Mouse (Mus musculus): ENCODE data around the gene Zyx. TPM values are rescaled to one million over a fixed set of nuclear protein-coding genes. Genes with fewer than 3 reads are reported as not detected.

Gene Zyx
- polyA plus RNA-seq, 1 experiment from 2014 or later: 61.3 TPM

DNA sequence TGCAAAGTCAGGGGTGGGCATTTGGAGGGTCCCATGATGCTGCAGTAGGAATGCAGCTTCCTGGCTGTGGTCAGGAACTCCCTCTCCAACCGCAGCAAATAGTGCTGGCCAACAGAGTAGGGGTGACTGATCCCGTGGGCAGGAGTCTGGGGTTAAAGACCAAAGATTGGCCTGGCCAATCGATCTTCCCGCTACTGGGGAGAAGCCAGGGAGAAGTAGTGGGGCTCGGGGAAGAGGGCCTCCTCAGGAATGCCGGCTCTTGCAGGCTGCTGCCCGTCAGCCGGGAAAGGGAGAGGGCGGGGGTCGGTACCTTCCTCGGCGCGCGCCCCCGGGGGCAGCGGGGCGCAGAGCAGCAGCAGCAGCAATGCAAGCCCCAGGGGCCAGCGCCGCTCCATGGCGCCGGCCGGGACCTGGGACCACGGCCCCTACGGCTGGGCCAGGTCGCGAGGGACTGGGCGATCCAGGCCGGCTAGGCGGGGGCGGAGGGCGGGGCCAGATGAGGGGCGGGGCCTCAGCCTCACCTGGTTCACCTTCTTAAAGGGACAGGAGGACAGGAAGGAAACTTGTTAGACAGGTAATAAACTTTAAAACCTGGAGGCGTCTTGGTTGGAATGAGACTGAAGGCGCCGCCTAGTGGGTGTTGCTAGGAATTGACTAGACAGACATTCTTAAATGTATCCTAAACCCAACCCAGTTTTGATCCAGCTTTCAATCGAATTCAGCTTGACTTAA, 23.6 kb downstream of the Zyx start, which contains the start of gene Epha1:
TSS of gene Epha1 (minus strand) at position 453 of the 732 bp plus-strand sequence.
- no peaks in the 10 kb centered on the region for H3K36me3 ChIP-seq (replicated peaks; ENCODE audit: control insufficient read depth, insufficient read depth, low read depth, low read length)
- 0 out of 2 replicates have a peak, but pooled peaks cover 2% of the 10 kb centered on the region for H3K27me3 ChIP-seq (ENCODE audit: control insufficient read depth, insufficient read depth, low read length)
- H3K9ac ChIP-seq (replicated peaks; ENCODE audit: low read length): peak within 1 kb of the TSS; percentile 57
- under 1% methylated on average over 34 of the region's 36 CpGs for WGBS
- H3K4me3 ChIP-seq (ENCODE audit: low read depth, low read length): peak within 1 kb of the TSS; percentile 53
- no peak within 1 kb of the TSS for H3K27ac ChIP-seq (replicated peaks; ENCODE audit: low read depth, low read length)
- ATAC-seq (replicated peaks; ENCODE audit: insufficient number of reproducible peaks, low FRiP score, low TSS enrichment, low read depth) (peak; percentile 77), DNase-seq (ENCODE audit: low spot score) (peak; percentile 81)
- H3K9me3 ChIP-seq (replicated peaks; ENCODE audit: control insufficient read depth, low read length): no peaks in the 10 kb centered on the region
- no peaks in the 10 kb centered on the region for H3K4me1 ChIP-seq (ENCODE audit: control insufficient read depth, insufficient read depth, low read length)
- H3K4me2 ChIP-seq (ENCODE audit: low read depth, low read length): peak within 1 kb of the TSS; percentile 92

- Histone ChIP-seq H3K4me3 (ENCODE audit: low read depth, low read length) (peak overlapping the region; percentile 53), H3K4me1 (ENCODE audit: control insufficient read depth, insufficient read depth, low read length) (no peaks in the 10 kb centered on the region), H3K9ac (replicated peaks; ENCODE audit: low read length) (no peak overlapping the region), H3K36me3 (replicated peaks; ENCODE audit: control insufficient read depth, insufficient read depth, low read depth, low read length) (no peaks in the 10 kb centered on the region), H3K4me2 (ENCODE audit: low read depth, low read length) (peak overlapping the region; percentile 92), H3K27me3 (ENCODE audit: control insufficient read depth, insufficient read depth, low read length) (0 out of 2 replicates have a peak, but pooled peaks cover 2% of the 10 kb centered on the region), H3K27ac (replicated peaks; ENCODE audit: low read depth, low read length) (no peak overlapping the region), H3K9me3 (replicated peaks; ENCODE audit: control insufficient read depth, low read length) (no peaks in the 10 kb centered on the region)
- WGBS: 41% methylated on average over 7 of the region's 7 CpGs
- no peak for ATAC-seq (replicated peaks; ENCODE audit: insufficient number of reproducible peaks, low FRiP score, low TSS enrichment, low read depth)
- DNase-seq (ENCODE audit: low spot score): no peak
Measured at GRCm38 (mm10) chr6:42373669-42374430, 24.4 kb downstream of the Zyx start.

DNA sequence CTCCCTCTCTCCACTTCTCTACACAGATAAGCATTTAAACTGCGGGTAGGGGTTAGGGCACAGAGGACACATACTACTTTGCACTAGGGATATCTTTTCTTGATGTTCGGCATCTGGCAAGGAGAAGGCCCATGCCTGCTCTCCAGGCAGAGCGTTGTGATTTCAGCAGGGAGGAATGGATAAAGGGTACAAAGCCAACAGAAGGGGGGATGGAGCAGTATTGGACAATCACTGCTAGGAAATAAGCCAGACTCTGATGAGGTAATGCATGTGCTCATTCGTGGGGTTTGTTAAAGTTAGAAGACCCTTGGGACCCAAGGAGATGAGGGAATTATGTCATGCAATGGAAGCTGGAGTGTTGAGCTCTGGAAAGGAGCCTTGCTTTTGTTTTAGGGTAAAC, 25.3 kb downstream of the Zyx start:
- DNase-seq (ENCODE audit: low spot score): no peak
- Histone ChIP-seq H3K27me3 (ENCODE audit: control insufficient read depth, insufficient read depth, low read length) (0 out of 2 replicates have a peak, but pooled peaks cover 2% of the 10 kb centered on the region), H3K4me1 (ENCODE audit: control insufficient read depth, insufficient read depth, low read length) (no peaks in the 10 kb centered on the region), H3K27ac (replicated peaks; ENCODE audit: low read depth, low read length) (no peak overlapping the region), H3K36me3 (replicated peaks; ENCODE audit: control insufficient read depth, insufficient read depth, low read depth, low read length) (no peaks in the 10 kb centered on the region), H3K9me3 (replicated peaks; ENCODE audit: control insufficient read depth, low read length) (no peaks in the 10 kb centered on the region), H3K4me3 (ENCODE audit: low read depth, low read length) (no peak overlapping the region), H3K9ac (replicated peaks; ENCODE audit: low read length) (no peak overlapping the region), H3K4me2 (ENCODE audit: low read depth, low read length) (no peak overlapping the region)
- no peak for ATAC-seq (replicated peaks; ENCODE audit: insufficient number of reproducible peaks, low FRiP score, low TSS enrichment, low read depth)
- 78% methylated on average over 4 of the region's 4 CpGs for WGBS

- no peak for ATAC-seq (replicated peaks; ENCODE audit: insufficient number of reproducible peaks, low FRiP score, low TSS enrichment, low read depth)
- DNase-seq (ENCODE audit: low spot score): no peak
- 83% methylated on average over 2 of the region's 2 CpGs for WGBS
- Histone ChIP-seq H3K27me3 (ENCODE audit: control insufficient read depth, insufficient read depth, low read length) (0 out of 2 replicates have a peak, but pooled peaks cover 2% of the 10 kb centered on the region), H3K4me2 (ENCODE audit: low read depth, low read length) (no peak overlapping the region), H3K4me1 (ENCODE audit: control insufficient read depth, insufficient read depth, low read length) (no peaks in the 10 kb centered on the region), H3K9me3 (replicated peaks; ENCODE audit: control insufficient read depth, low read length) (no peaks in the 10 kb centered on the region), H3K27ac (replicated peaks; ENCODE audit: low read depth, low read length) (no peak overlapping the region), H3K36me3 (replicated peaks; ENCODE audit: control insufficient read depth, insufficient read depth, low read depth, low read length) (no peaks in the 10 kb centered on the region), H3K4me3 (ENCODE audit: low read depth, low read length) (no peak overlapping the region), H3K9ac (replicated peaks; ENCODE audit: low read length) (no peak overlapping the region)
Measured at GRCm38 (mm10) chr6:42375131-42375530, 25.7 kb downstream of the Zyx start.

- no peak for DNase-seq (ENCODE audit: low spot score)
- WGBS: 41% methylated on average over 4 of the region's 4 CpGs
- no peaks in the 10 kb centered on the region for H3K9me3 ChIP-seq (replicated peaks; ENCODE audit: control insufficient read depth, low read length)
- no peaks in the 10 kb centered on the region for H3K4me1 ChIP-seq (ENCODE audit: control insufficient read depth, insufficient read depth, low read length)
- no peaks in the 10 kb centered on the region for H3K36me3 ChIP-seq (replicated peaks; ENCODE audit: control insufficient read depth, insufficient read depth, low read depth, low read length)
- H3K27me3 ChIP-seq (ENCODE audit: control insufficient read depth, insufficient read depth, low read length): 0 out of 2 replicates have a peak, but pooled peaks cover 2% of the 10 kb centered on the region
- H3K4me2 ChIP-seq (ENCODE audit: low read depth, low read length): no peak overlapping the region
- H3K4me3 ChIP-seq (ENCODE audit: low read depth, low read length): no peak overlapping the region
- no peak overlapping the region for H3K9ac ChIP-seq (replicated peaks; ENCODE audit: low read length)
- H3K27ac ChIP-seq (replicated peaks; ENCODE audit: low read depth, low read length): no peak overlapping the region
- no peak for ATAC-seq (replicated peaks; ENCODE audit: insufficient number of reproducible peaks, low FRiP score, low TSS enrichment, low read depth)
Measured at GRCm38 (mm10) chr6:42376016-42376415, 26.6 kb downstream of the Zyx start.

- Histone ChIP-seq H3K9me3 (replicated peaks; ENCODE audit: control insufficient read depth, low read length) (no peaks in the 10 kb centered on the region), H3K4me2 (ENCODE audit: low read depth, low read length) (no peak overlapping the region), H3K27ac (replicated peaks; ENCODE audit: low read depth, low read length) (no peak overlapping the region), H3K27me3 (ENCODE audit: control insufficient read depth, insufficient read depth, low read length) (0 out of 2 replicates have a peak, but pooled peaks cover 2% of the 10 kb centered on the region), H3K9ac (replicated peaks; ENCODE audit: low read length) (no peak overlapping the region), H3K36me3 (replicated peaks; ENCODE audit: control insufficient read depth, insufficient read depth, low read depth, low read length) (no peaks in the 10 kb centered on the region), H3K4me3 (ENCODE audit: low read depth, low read length) (no peak overlapping the region), H3K4me1 (ENCODE audit: control insufficient read depth, insufficient read depth, low read length) (no peaks in the 10 kb centered on the region)
- ATAC-seq (replicated peaks; ENCODE audit: insufficient number of reproducible peaks, low FRiP score, low TSS enrichment, low read depth): no peak
- DNase-seq (ENCODE audit: low spot score): no peak
- 81% methylated on average over 6 of the region's 6 CpGs for WGBS
Measured at GRCm38 (mm10) chr6:42376504-42377019, 27.1 kb downstream of the Zyx start.

DNA sequence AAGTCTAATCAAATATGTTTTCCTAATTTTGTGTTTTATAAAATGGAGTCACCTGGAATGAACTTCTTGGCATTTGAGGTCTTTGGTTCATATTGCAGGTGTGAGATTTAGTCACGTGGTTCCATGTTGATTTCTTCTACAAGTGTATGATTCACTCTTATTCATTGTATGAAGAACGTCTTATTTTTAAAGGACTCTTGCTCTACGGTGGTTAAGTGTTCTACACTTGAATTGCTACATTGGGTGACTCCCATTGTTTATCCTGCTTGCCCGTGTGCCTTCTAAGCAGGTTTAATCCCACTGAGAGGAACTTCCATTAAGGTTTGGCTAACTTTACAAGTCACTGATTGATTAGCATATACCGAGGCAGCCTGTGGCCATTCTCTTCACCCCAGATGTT, 27.9 kb downstream of the Zyx start:
- no peak for DNase-seq (ENCODE audit: low spot score)
- Histone ChIP-seq H3K27me3 (ENCODE audit: control insufficient read depth, insufficient read depth, low read length) (0 out of 2 replicates have a peak, but pooled peaks cover 2% of the 10 kb centered on the region), H3K27ac (replicated peaks; ENCODE audit: low read depth, low read length) (no peak overlapping the region), H3K4me3 (ENCODE audit: low read depth, low read length) (no peak overlapping the region), H3K36me3 (replicated peaks; ENCODE audit: control insufficient read depth, insufficient read depth, low read depth, low read length) (no peaks in the 10 kb centered on the region), H3K4me2 (ENCODE audit: low read depth, low read length) (no peak overlapping the region), H3K4me1 (ENCODE audit: control insufficient read depth, insufficient read depth, low read length) (no peaks in the 10 kb centered on the region), H3K9ac (replicated peaks; ENCODE audit: low read length) (no peak overlapping the region), H3K9me3 (replicated peaks; ENCODE audit: control insufficient read depth, low read length) (no peaks in the 10 kb centered on the region)
- no peak for ATAC-seq (replicated peaks; ENCODE audit: insufficient number of reproducible peaks, low FRiP score, low TSS enrichment, low read depth)
- WGBS: 67% methylated on average over 5 of the region's 5 CpGs

DNA sequence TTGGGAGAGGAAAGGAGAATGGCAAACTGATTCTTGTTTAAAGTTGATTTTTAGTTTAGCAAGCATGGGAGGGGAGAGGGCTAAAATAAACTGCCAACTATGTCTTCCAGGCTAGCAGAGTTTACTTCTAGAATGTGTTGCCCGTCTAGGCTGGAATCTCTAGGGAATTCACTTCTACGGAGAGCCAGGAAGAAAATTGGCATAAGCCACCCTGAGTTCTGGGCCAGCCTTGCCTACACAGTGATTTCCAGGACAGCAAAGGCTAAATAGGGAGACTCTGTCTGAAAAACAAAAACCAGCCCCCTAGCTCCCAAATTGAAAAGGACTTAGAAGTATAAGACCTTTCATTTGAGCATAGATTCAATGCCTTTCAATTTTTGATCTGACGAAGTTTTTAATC, 30.1 kb downstream of the Zyx start:
- no peak for ATAC-seq (replicated peaks; ENCODE audit: insufficient number of reproducible peaks, low FRiP score, low TSS enrichment, low read depth)
- no peaks in the 10 kb centered on the region for H3K9me3 ChIP-seq (replicated peaks; ENCODE audit: control insufficient read depth, low read length)

More for the DNA sequence above, 30.1 kb downstream of the Zyx start:
- no peak overlapping the region for H3K27ac ChIP-seq (replicated peaks; ENCODE audit: low read depth, low read length)
- no peak overlapping the region for H3K9ac ChIP-seq (replicated peaks; ENCODE audit: low read length)
- DNase-seq (ENCODE audit: low spot score): no peak
- H3K4me1 ChIP-seq (ENCODE audit: control insufficient read depth, insufficient read depth, low read length): no peaks in the 10 kb centered on the region
- H3K4me2 ChIP-seq (ENCODE audit: low read depth, low read length): no peak overlapping the region
- 40% methylated on average over 3 of the region's 3 CpGs for WGBS
- H3K27me3 ChIP-seq (ENCODE audit: control insufficient read depth, insufficient read depth, low read length): no peaks in the 10 kb centered on the region
- H3K4me3 ChIP-seq (ENCODE audit: low read depth, low read length): no peak overlapping the region
- no peaks in the 10 kb centered on the region for H3K36me3 ChIP-seq (replicated peaks; ENCODE audit: control insufficient read depth, insufficient read depth, low read depth, low read length)

Data from embryonic facial prominence, embryonic 11.5 days (tissue).